Mouse (Mus musculus) gastrocnemius, postnatal 10 days (tissue): ENCODE results near the gene Gpr176. TPM values are rescaled to one million over a fixed set of nuclear protein-coding genes. Genes with fewer than 3 reads are reported as not detected.

Source experiments
- DNase-seq: peaks from one replicate; pipeline ENCODE4 v3.0.0; 2021; ENCODE audit warnings: mixed read lengths
- total RNA-seq, 2 experiments: library from RNA; stranded (reverse); gene quantifications; 2 replicates each; pipeline ENCODE4 v1.2.3; 2021

The Gpr176 gene
- total RNA-seq, 2 experiments from 2014 or later = 0.31 to 0.38 TPM

DNA sequence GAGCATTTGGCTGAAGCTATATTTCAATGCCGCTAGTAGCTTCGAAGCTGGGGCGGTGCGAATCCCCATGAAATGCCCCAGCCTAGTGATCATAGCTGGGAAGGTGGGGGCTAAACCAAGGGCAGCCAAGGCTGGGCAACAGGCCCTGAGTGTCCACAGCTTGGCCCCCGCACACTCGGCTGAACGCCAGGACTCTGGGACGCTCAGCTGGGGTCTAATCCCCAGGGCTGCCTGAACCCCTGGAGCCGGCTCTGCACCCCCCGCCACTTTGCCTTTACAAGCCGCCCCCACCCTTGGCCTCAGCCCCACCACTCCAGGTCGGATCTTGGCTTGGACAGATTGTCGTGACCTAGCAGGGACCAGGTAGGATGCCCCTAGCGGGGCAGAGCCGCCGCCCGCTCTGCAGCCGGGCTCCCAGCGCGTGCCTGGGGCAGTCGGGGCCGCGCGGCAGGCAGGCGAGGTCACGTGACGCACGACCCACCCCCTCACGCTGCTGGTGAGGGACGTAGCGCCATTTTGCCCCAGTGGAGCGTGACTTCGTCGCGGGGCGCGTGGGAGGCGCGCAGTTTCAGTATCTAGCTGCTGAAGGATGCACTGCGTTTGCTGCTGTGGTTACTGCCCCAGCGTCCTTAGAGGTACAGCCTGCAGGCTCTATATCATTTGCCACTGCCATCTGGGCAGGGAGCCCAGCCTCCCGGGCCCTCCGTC is 507 bp upstream of the Gpr176 start:
- peak; percentile 53 for DNase-seq

- DNase-seq = no peak
Measured at GRCm38 (mm10) chr2:118372561-118372900, 688 bp downstream of the Gpr176 start.

GRCm38 (mm10) chr2:118371841-118372240 is 1.4 kb downstream of the Gpr176 start:
- no peak for DNase-seq

DNA sequence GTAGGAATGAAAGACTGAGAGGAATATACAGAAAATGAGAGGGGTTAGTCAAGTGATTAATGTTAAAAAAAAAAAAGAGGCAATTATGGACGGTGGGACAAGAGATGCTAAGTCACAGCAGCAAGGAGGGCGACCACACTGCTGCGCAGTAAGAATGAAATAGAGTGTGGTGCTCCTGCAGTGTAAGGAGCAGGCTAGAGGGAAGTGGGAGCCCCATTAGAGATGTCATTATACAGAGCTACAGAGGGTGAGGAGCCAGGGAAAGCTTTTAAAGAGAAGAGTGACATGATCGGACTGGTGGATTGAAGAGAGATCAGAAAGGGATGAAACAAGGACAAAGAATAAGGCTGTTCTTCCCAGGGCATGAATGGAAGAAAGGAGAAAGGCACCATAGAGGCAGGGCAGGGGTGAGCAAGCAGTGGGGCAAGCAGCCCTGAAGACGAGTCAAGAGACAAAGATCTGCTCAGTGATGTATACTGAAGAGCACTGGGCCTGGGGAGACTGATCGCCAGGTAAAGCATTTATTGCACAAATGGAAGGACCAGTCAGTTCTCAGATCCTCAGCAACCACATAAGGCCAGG is 18.0 kb downstream of the Gpr176 start:
- DNase-seq = no peak

GRCm38 (mm10) chr2:118353916-118354403 is 19.3 kb downstream of the Gpr176 start:
- no peak for DNase-seq

- DNase-seq = no peak
Measured at GRCm38 (mm10) chr2:118353498-118353897, 19.7 kb downstream of the Gpr176 start.

DNA sequence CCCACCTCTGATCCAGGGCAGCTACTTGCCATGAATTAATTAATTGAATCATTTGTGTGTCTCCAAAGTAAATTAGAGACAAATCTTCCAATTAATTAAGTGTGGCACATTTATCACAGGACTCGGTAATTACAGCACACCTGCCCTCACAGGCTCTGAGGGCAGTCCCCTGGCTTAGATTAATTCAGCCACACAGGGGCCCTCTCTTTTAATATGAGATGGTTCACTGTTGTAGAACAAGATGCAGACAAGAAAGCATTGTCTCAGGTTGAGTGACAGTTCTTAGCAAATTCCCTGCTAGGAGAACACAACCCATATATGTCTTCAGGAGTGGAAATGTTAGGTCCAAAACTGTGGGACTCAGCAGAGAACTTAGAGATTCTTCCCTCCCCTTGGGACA is 27.7 kb downstream of the Gpr176 start:
- DNase-seq = no peak

DNA sequence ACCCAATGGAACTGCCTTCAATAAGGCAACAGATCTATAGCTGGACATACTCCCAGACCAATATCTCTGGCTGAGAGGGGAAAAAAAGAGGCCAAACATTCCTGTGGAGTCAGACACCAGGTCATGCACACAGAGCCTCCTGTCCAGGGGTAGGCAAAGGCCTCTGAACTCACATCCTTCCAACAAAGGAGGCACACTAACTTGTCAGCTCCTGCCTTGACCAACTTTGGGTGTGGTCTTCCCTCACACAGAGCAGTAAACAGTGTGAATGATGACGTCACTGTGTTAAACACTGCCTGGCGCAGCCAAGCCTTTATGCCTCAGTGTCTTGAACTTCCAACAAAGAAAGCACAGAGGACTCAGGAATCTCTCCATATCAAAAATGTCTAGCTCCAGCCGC is 29.3 kb downstream of the Gpr176 start:
- no peak for DNase-seq

GRCm38 (mm10) chr2:118341295-118341694 is 31.9 kb downstream of the Gpr176 start:
- no peak for DNase-seq

DNA sequence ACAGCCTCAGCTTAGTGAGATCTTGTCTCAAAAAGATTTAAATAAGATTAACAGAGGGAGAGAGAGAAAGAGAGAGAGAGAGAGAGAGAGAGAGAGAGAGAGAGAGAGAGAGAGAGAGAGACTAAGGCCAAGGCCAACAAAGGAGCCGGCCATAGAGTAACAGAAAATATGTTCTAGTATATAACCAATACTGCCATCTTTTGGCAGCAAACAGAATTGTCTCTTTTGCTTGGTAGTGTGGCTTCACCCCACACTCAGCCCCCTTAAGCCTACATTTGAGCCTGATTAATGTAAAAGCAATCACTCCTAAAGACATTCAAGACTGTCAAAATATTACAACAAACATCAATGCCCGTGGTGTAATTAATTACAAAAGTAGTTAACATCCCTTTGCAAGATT is 37.1 kb downstream of the Gpr176 start:
- no peak for DNase-seq

DNA sequence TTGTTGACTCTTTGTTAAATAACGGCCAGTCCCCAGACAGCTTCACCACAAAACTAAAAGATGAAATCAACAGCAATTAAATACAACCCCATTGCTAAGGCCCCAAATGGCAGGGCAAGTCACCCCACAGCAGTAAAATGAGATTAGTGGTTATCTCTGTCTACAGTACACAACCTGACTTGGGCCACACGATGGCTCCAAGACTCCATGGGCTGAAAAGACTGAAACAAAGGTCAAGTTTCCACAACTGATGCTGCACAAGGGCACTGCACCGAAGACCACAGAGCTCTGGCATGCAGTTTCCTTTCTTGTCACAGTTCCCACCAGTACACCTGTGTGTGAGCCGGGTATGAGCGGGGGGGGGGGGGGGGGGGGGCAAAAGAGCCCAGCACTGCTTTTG is 50.6 kb downstream of the Gpr176 start:
- DNase-seq = no peak

DNA sequence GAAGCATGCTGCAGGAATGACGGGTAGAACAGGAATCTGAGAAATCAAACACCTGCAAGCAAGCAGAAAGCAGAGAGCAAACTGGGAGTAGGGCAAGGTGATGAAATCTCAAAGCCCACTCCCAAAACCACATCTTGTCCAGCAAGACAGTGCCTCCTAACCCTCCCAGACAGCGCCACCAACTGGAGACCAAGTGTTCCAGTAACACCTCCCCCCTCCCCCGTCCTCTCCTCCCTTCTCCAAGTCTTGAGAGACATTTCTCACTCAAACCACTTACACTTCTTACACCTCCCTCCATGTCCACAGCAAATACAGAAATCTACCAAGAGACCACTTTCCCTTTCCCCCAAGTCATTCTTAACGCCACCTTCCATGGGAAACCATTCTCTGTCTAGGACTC is 51.4 kb downstream of the Gpr176 start:
- no peak for DNase-seq

DNA sequence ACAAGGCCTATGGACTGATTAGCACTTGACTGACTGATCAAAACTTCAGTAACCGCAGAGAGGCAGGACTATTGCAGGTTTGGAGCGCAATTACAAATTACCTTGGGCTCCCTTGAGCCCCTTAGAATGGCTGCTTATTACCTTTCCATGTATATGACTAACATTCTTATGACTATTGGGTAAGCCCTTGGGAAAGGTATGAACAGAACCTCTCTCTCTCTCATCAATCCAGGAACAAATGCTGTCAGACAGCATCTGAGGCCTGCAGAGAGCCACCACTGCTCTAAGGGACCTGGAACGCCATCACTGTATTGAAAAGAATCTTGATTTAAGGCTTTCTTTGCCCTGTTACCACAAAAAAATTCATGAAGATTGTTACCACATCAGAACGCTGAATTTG is 52.1 kb downstream of the Gpr176 start:
- DNase-seq = no peak

DNA sequence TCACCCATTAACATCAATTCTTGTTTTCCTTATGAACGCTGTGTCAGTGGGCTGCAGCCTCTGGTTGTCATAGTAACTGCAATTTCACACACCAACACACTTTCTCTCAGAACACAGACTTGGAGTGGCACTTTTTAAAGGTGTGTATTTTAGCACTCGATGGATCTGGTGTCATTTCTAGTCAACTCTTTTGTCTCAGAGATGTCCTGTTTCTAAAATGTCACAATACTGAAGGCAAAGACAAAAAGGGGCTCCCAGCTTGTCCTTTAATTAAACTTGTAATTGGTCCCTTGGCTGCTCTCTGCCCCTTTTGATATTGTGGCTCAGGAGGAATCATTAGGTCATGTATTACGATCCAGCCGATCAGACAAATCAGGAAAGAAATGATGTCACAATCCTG is 52.7 kb downstream of the Gpr176 start:
- no peak for DNase-seq

DNA sequence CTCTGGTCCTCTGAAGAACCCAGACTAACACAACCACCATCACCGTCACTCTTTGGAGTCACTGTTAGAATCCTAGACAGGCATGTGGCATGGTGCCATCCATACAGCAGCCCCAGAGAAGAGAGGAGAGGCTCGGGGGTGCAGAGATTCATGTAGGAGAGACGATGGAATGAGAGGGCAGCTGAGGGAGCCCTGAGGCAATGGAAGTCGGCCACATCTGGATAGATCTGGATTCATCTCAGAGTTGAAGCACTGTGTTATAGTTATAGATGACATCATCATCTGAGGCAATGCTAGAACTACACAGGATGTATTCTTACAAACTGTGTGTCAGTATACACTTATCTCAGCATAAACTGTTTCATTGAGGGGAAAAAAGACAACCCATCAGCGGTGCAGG is 54.0 kb downstream of the Gpr176 start:
- DNase-seq = no peak

- no peak for DNase-seq
Measured at GRCm38 (mm10) chr2:118316939-118317338, 56.3 kb downstream of the Gpr176 start.

DNA sequence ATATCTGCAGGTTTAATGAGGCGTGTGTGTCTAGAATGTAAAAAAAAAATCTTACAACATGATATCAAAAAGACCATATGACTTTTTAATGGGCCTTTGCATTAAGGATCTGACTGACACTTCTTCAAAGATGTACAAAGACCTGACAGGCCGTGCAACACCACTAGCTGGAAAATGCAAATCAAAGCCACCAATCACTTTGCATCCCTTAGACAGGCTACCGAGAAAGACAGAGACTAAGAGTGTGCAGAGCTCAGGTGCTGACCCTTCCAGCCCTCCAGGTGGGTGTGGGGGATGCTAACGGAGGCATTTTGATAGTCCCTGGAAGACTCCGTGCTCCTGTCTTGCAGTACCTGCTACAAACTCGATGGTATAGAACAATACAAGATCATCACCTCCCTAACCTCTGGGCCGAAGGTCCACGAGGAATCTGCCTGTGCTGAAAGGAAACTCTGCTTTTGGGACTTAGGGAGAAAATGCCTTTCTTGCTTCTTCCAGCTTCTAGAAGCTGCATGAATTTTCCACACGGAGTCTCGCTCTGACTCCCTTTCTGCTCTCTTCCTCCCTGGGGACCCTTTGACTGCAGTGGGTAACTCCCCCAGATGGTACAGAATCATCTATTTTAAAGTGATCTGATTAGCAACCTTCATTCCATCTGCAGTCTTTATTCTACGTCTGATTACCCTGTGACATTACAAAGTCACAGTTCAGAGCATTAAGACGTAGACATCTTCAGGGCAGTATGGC is 57.4 kb downstream of the Gpr176 start:
- no peak for DNase-seq

DNA sequence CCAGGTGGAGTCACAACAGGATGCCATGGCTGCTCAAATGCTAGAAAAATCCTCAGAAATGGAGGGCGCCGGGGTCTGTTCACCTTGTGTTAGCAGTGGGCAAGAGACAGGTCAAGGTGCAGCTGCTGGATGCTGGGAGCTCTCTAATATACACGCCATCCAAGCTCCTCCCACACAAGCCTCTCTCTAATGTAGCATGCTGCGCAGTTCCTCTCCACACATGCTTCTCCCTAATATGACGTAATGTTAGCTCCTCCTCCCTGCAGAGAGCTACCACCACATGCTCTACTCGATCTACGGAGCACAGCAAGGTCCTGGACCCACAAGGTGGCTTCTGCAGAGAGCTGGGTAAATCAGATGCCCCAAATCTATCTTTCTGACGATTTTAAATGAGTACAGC is 65.7 kb downstream of the Gpr176 start:
- DNase-seq = no peak

GRCm38 (mm10) chr2:118306966-118307365 is 66.3 kb downstream of the Gpr176 start:
- no peak for DNase-seq

- DNase-seq = no peak
Measured at GRCm38 (mm10) chr2:118306522-118306895, 66.7 kb downstream of the Gpr176 start.

GRCm38 (mm10) chr2:118305827-118306521 is 67.2 kb downstream of the Gpr176 start:
- DNase-seq = no peak

DNA sequence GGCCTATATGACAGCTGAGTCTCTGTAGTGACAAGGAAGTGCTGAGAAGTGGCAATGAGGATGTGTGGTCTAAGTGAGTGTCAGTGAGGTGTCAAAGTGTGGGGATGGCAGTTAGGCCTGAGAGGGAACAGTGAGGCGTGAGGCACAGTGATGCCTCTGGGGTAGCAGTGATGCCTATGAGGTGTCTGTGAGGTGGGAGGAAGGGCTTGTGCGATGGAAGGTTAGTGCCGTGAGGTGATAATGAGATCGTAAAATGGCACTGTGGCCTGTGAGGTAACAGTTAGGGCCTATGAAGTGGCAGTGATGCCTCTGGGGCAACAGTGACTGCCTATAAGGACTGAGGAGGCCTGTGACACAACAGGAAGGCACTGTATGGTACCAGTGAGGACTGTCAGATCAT is 69.8 kb downstream of the Gpr176 start:
- DNase-seq = no peak

- no peak for DNase-seq
Measured at GRCm38 (mm10) chr2:118301656-118302055, 71.6 kb downstream of the Gpr176 start.
